Mouse (Mus musculus): ENCODE results near the gene Prl4a1. TPM values are rescaled to one million over a fixed set of nuclear protein-coding genes. Genes with fewer than 3 reads are reported as not detected.

Gene Prl4a1
- polyA plus RNA-seq (2012; fragmentation: generic; extraction: Trizol) = not detected

DNA sequence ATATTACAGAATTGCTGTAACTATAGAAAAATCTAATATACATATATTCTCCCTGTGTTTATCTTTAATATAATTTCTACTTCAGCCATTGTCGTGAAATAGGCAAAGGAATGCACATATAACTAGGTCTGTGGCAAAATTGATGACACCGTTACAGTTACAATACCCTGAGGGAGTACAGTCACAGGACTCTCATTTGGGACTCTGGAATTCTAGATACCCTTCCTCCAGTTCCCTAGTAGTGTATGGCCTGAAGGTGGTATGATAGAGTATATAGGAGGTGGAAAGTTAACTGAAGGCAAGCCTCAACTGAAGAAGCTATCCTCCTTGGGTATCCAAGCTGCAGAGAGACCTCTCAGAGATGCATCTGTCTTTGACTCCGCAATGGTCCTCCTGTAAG, at the start of gene Prl4a1:
TSS of gene Prl4a1 (plus strand) at position 301 of the 400 bp plus-strand sequence.

Other genes with a start within 250 kb of the Prl4a1 start
- gene Prl7c1, start 235.4 kb upstream of the Prl4a1 start, polyA plus RNA-seq (2012; fragmentation: generic; extraction: Trizol) = not detected
- gene Prl2a1, start 214.6 kb upstream of the Prl4a1 start, polyA plus RNA-seq (2012; fragmentation: generic; extraction: Trizol) = not detected
- not detected for gene Prl2c1, start 166.9 kb upstream of the Prl4a1 start, polyA plus RNA-seq (2012; fragmentation: generic; extraction: Trizol)
- gene Prl5a1, start 126.3 kb downstream of the Prl4a1 start, polyA plus RNA-seq (2012; fragmentation: generic; extraction: Trizol) = not detected
- 1,000 to 10,000 TPM; 2,013 to 3,132 TPM for gene Gm11361, start 241.3 kb downstream of the Prl4a1 start, polyA plus RNA-seq (2012; fragmentation: generic; extraction: Trizol)

Measured in C3H10T1/2 (cell line).